Mouse (Mus musculus): ENCODE results near the gene Gm5934.
"Not testable (repeated sequence)": the region's sequence is repeated elsewhere in the genome, so short reads cannot be mapped to it uniquely, and the experiment has no call there.

GRCm38 (mm10) chrX:24500660-24501059 is at the start of gene Gm5934:
- not testable (repeated sequence) for TF ChIP-seq POLR2A (IDR thresholded peaks at IDR 0.05; ENCODE audit: insufficient read length, low read depth); CEBPB (IDR thresholded peaks at IDR 0.05; ENCODE audit: insufficient read depth, poor library complexity, severe bottlenecking); E2F4 (IDR thresholded peaks at IDR 0.05; ENCODE audit: insufficient read depth); POLR2AphosphoS2 (IDR thresholded peaks at IDR 0.05; ENCODE audit: insufficient read length, low read depth); USF1 (IDR thresholded peaks at IDR 0.05; ENCODE audit: low read depth); MYOD1 (IDR thresholded peaks at IDR 0.05; ENCODE audit: control insufficient read depth in 1 of 3, insufficient read length in 2 of 3, low read depth in 2 of 3); TCF3 (IDR thresholded peaks at IDR 0.05; ENCODE audit: insufficient read length, low read depth)

All from myocyte (in vitro differentiated cells).